In genomic region chr14:118233786-118234540, GRCm38 (mm10) we compare ENCODE assay signal across 11 mouse cellular contexts. TPM values are rescaled to one million over a fixed set of nuclear protein-coding genes. Genes with fewer than 3 reads are reported as not detected.
DNase-seq lines count a peak whose midpoint lies in the region; ATAC-seq and TF ChIP-seq lines count a peak whose summit lies in the region.
"Had no signal": no experiment of that assay in that cellular context is flagged by ENCODE, and none has a peak within 500 bp of the region (broad histone marks: within the 10 kb centered on the region; RNA-seq: fewer than 3 reads in every experiment).

No protein-coding gene starts in this region.

- peak overlapping the region; percentile 71 for H3K4me3 ChIP-seq in heart, embryonic 10.5 days
- peak overlapping the region; percentile 56 for H3K4me3 ChIP-seq in heart, embryonic 16.5 days (ENCODE audit: low read length)
- peak overlapping the region; percentile 84 for H3K4me3 ChIP-seq in midbrain, embryonic 12.5 days

- peaks cover 30% of the 10 kb centered on the region for H3K4me1 ChIP-seq in heart, embryonic 10.5 days
- H3K4me1 ChIP-seq in heart, embryonic 16.5 days (ENCODE audit: control insufficient read depth, insufficient read depth, low read length) = peaks cover 26% of the 10 kb centered on the region
- peaks cover 43% of the 10 kb centered on the region for H3K4me1 ChIP-seq in midbrain, embryonic 12.5 days

- ATAC-seq in heart, embryonic 16.5 days (replicated peaks; ENCODE audit: extremely low read depth, insufficient read depth, low FRiP score) = no peak
- ATAC-seq in midbrain, embryonic 12.5 days (ENCODE audit: low FRiP score, low read depth) = no peak

- no peak overlapping the region for H3K4me2 ChIP-seq in heart, embryonic 16.5 days (ENCODE audit: low read depth, low read length)
- peak overlapping the region; percentile 69 for H3K4me2 ChIP-seq in midbrain, embryonic 12.5 days (replicated peaks)

- H3K27ac ChIP-seq in heart, embryonic 10.5 days = no peak overlapping the region
- H3K27ac ChIP-seq in heart, embryonic 16.5 days (ENCODE audit: low read length) = no peak overlapping the region
- peak overlapping the region; percentile 93 for H3K27ac ChIP-seq in midbrain, embryonic 12.5 days (replicated peaks)
- H3K27ac ChIP-seq: liver, embryonic 15.5 days had no signal

- DNase-seq in heart, embryonic 10.5 days (ENCODE audit: low spot score) = no peak
- no peak for DNase-seq in heart, adult 8-10 months (ENCODE audit: low spot score)
- peak; percentile 54 for DNase-seq in brain, embryonic 14.5 days (ENCODE audit: low read depth)
- DNase-seq in urinary bladder, postnatal 25 days (ENCODE audit: low spot score) = no peak
- no peak for DNase-seq in gastrocnemius, adult 18-20 months (ENCODE audit: low spot score)
- no peak for DNase-seq in right cerebral cortex, postnatal 36 days (ENCODE audit: low spot score in 2 of 2)

- TF ChIP-seq CTCF in brain, embryonic 14.5 days (IDR thresholded peaks at IDR 0.05; ENCODE audit: borderline replicate concordance, extremely low read depth, insufficient read depth, insufficient read length) = no peak

- no peaks in the 10 kb centered on the region for H3K9me3 ChIP-seq in heart, embryonic 10.5 days
- no peaks in the 10 kb centered on the region for H3K9me3 ChIP-seq in heart, embryonic 16.5 days (replicated peaks; ENCODE audit: control insufficient read depth, low read length)
- no peaks in the 10 kb centered on the region for H3K9me3 ChIP-seq in midbrain, embryonic 12.5 days
- H3K9me3 ChIP-seq: liver, embryonic 15.5 days had no signal

- peaks cover 93% of the 10 kb centered on the region for H3K27me3 ChIP-seq in heart, embryonic 10.5 days (ENCODE audit: insufficient read depth, poor library complexity, severe bottlenecking)
- peaks cover 73% of the 10 kb centered on the region for H3K27me3 ChIP-seq in heart, embryonic 16.5 days (ENCODE audit: control insufficient read depth, insufficient read depth, low read length)
- H3K27me3 ChIP-seq in midbrain, embryonic 12.5 days = peaks cover 38% of the 10 kb centered on the region

- H3K36me3 ChIP-seq in heart, embryonic 10.5 days = no peaks in the 10 kb centered on the region
- no peaks in the 10 kb centered on the region for H3K36me3 ChIP-seq in heart, embryonic 16.5 days (ENCODE audit: control insufficient read depth, insufficient read depth)
- H3K36me3 ChIP-seq in midbrain, embryonic 12.5 days = peaks cover 10% of the 10 kb centered on the region
- H3K36me3 ChIP-seq: liver, embryonic 15.5 days had no signal

- no peak overlapping the region for H3K9ac ChIP-seq in heart, embryonic 16.5 days (ENCODE audit: low read length)
- H3K9ac ChIP-seq in midbrain, embryonic 12.5 days (replicated peaks) = peak overlapping the region; percentile 92
- H3K9ac ChIP-seq: liver, embryonic 15.5 days had no signal

- no peak for TF ChIP-seq POLR2A in brain, embryonic 14.5 days (IDR thresholded peaks at IDR 0.05; ENCODE audit: borderline replicate concordance, extremely low read depth, insufficient read depth, insufficient read length, poor library complexity, severe bottlenecking)

- 3% methylated on average over 26 of the region's 26 CpGs for WGBS in heart, embryonic 10.5 days
- WGBS in heart, embryonic 16.5 days = 5% methylated on average over 26 of the region's 26 CpGs
- 2% methylated on average over 26 of the region's 26 CpGs for WGBS in midbrain, embryonic 12.5 days

RNA-seq across cellular contexts. Expression of gene Sox21, which starts 2.9 kb away (rescaled TPM):
- polyA plus RNA-seq in heart, embryonic 10.5 days (2016; fragmentation: Nextera tagmentation; extraction: Ambion mirVana) = 0.04 and 0.09 TPM in 2 replicates
- total RNA-seq in heart, adult 8-10 months (2022) = not detected
- polyA plus RNA-seq in brain, embryonic 14.5 days (2012; rRNA removed) = 28.5 and 31.1 TPM in 2 replicates
- 0.05 and 0.16 TPM in 2 replicates for polyA plus RNA-seq in heart, embryonic 16.5 days (2015; fragmentation: Nextera tagmentation; extraction: Ambion mirVana)
- 34.8 and 35.5 TPM in 2 replicates for polyA plus RNA-seq in midbrain, embryonic 12.5 days (2016; fragmentation: Nextera tagmentation; extraction: Ambion mirVana)
- total RNA-seq in gastrocnemius, adult 18-20 months (2021) = not detected
- polyA plus RNA-seq: liver, embryonic 15.5 days; spleen, adult 2 months had no signal

RNA-seq across cellular contexts. Expression of gene Gm9376, which starts 32.8 kb away (rescaled TPM):
- not detected in 2 replicates for polyA plus RNA-seq in heart, embryonic 10.5 days (2016; fragmentation: Nextera tagmentation; extraction: Ambion mirVana)
- total RNA-seq in heart, adult 8-10 months (2022) = not detected
- polyA plus RNA-seq in brain, embryonic 14.5 days (2012; rRNA removed) = not detected in 2 replicates
- polyA plus RNA-seq in heart, embryonic 16.5 days (2015; fragmentation: Nextera tagmentation; extraction: Ambion mirVana) = not detected in 2 replicates
- polyA plus RNA-seq in midbrain, embryonic 12.5 days (2016; fragmentation: Nextera tagmentation; extraction: Ambion mirVana) = not detected in 2 replicates
- total RNA-seq in gastrocnemius, adult 18-20 months (2021) = not detected
- polyA plus RNA-seq: frontal cortex, adult 2 months; liver, embryonic 15.5 days; spleen, adult 2 months had no signal

Comparison
In these comparisons a context has a peak if more than half of its experiments do, and no peak if none do; other contexts are left out.
1. RNA of gene Sox21, which starts 2.9 kb away (polyA plus RNA-seq): 34.8 to 35.5 TPM in midbrain, embryonic 12.5 days and 28.5 to 31.1 TPM in brain, embryonic 14.5 days; 0.04 to 0.09 TPM in heart, embryonic 10.5 days and 0.05 to 0.16 TPM in heart, embryonic 16.5 days; every median in the first group is over 10 times any median in the second.
2. Peak in every context shown above with its lines, with median percentiles within 50 percentile points of each other: H3K4me3 ChIP-seq.